Mouse (Mus musculus) cerebellum, adult (tissue): ENCODE data around the gene Pcna.
"Not testable (repeated sequence)": the region's sequence is repeated elsewhere in the genome, so short reads cannot be mapped to it uniquely, and the experiment has no call there.

Experiments used
- ATAC-seq: cut with Nextera tagmentation; 2 replicates; pipeline ENCODE4 v1.9.2; 2017; ENCODE audit warnings: mild to moderate bottlenecking, moderate library complexity, mixed read lengths; ENCODE audit not compliant: insufficient number of reproducible peaks, low FRiP score, low TSS enrichment

The Pcna gene

DNA sequence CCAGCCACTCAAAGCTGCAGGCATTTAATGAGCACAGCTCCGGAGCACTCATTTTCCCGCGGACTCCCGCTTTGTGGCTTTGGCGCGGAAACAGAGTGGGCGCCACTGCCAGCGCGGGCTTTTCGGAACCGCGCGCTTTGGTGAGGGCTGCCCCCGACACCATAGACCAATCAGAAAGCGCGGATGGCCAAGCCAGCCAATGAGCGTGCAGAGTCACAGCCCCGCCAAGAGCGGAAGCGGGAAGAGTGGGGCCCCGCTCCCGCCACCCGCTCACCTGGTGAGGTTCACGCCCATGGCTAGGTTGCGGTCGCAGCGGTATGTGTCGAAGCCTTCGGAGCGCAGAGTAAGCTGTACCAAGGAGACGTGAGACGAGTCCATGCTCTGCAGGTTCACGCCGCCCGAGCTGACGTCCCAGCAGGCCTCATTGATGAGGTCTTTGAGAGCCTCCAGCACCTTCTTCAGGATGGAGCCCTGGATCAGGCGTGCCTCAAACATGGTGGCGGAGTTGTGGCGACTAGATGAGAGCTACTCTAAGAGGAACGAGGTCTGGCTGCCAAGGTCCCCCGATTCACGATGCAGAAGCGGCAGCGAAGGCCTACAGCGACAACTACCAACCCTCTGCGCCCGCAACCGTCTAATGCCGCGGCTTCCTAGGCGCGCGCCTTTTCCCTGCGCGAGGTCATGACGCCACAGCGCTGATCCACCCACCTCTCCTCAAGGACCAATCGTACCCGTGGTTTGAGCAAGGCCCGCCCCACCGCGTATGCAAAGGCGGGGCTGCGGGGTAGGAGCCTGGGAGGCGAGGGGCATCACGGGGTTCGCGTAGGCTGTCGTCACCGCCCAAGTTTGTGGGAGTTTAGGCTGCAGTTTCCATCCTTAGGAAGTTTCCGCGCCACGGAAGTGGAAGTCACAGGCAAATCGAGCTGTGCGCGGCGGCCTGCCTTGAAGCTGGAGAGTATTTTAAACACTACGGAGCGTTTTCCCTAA lies at the start of gene Pcna:
Gene Pcna, minus strand, starts transcription at position 773 of the 987 bp plus-strand sequence.
- ATAC-seq = peak; percentile 96

DNA sequence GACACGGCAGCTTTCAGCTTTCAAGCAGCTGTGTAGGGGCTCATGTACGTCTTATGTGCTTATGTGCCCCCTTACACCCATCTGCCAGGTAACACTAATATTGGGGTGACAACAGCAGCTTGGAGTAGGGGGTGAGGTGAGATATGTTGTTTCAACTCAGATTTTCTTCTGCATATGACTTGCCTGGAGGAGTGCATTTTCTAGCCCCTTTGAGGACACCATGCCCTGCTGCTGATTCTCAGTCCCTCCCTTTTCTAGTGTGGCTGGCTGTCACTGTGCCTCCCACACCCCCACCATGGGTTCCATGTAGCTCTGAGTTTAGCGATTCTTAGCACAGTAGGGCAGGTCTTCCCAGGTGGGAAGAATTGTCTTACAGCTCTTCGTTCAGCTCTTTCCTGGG lies 48.3 kb upstream of the Pcna start:
- no peak for ATAC-seq

DNA sequence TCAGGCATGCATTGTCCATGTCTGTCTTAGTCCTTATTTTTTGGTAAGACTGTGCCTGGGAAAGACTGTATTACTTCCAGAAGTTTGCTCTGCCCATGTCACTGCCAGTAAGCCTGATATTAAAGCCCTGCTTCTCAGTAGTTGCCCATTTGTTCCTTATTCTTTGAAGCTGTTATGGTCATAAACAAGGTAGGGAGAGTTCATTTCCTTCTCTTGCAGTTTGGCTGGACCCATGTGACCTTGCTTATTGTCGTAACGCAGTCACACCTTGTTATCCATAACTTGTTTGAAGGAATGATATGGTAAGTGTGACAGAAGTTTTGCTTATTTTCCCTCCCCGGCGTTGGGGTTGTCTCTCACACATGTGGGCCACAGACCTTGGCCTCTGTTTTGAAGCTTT lies 45.1 kb upstream of the Pcna start:
- ATAC-seq = no peak

DNA sequence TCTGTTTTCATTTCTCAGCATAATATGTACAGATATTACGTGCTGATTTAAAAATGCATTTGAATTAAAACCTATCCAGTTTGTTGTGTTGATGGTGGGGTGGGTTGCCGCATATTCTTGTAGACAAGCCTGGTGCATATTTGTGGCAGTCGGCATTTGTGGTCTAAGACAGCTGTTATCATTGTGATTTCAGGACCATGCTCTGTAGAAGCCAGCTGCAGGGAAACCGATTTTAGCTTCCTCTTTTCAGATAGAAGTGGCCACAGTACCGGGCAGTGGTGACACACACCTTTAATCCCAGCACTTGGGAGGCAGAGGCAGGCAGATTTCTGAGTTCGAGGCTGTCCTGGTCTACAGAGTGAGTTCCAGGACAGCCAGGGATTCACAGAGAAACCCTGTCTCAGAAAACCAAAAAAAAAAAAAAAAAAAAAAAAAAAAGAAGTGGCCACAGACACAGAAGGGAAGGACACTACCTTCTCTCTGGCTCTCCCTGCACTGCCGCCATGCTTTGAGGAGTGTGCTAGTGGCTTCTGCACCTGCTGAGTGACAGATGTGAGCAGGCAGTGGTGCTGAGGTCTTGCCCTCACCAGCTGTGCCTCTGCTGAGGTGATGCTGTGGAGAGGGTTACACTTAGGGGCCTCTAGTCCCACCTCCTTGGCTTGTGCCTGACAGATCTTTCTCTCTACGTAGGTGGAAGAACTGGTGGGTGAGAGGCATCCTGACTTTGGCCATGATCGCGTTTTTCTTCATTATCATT lies 40.8 kb upstream of the Pcna start:
- no peak for ATAC-seq

DNA sequence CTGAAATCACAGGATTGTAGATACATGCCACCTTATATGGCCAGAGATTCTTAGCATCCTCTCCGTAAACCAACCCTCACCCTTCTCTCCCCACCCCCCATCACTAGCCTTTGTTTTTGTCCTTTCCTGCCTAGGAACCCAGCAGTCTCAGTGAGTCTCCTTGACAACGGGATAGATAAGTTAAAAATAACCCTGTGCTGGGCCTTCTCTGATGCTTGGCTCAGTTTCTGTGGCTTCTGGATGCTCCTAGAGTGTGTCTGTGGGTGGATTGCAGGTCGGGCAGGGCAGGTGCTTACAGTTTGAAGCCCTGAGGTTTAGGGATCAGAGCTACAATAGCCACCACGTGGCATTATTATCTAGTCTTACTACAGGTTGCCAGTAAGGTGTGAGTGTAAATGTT lies 39.0 kb upstream of the Pcna start:
- peak; percentile 90 for ATAC-seq

DNA sequence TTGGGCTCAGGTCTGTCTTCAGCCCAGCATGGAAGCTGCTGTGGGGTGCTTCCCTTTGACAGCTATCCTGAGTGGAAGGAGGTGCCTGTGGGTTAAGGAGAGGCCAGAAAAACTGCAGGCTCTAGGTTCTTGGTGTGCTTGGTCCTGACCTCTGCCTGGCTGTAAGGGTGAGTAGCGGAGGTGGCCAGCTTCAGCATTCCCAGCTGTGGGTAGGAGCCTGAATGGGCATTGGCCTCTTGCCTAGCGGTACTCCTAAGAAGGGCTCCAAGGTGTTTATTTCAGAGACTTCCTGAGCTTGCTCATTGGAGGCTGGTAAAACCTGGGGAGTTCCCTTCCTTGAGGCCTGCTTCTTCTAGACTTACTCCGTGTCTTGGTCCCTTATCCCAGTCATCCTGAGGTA lies 38.2 kb upstream of the Pcna start:
- ATAC-seq = no peak

DNA sequence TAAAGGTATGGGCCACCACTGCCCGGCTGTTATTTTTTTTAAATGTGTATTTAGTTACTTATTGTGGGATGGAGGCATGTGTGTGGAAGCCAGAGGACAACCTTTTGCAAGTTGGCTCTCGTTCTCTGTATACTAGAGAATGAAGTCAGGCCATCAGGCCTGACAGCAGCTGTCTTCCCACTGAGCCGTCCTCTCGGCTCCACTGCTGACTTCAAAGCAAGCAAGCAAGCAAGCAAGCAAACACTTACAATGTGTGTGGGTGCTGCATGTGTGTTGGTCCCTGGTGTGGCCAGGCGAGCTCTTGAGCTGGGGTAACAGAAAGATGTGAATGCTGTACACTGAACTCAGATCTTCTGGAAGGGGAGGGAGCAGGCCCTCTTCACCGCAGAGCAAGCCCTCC lies 37.7 kb upstream of the Pcna start:
- no peak for ATAC-seq

DNA sequence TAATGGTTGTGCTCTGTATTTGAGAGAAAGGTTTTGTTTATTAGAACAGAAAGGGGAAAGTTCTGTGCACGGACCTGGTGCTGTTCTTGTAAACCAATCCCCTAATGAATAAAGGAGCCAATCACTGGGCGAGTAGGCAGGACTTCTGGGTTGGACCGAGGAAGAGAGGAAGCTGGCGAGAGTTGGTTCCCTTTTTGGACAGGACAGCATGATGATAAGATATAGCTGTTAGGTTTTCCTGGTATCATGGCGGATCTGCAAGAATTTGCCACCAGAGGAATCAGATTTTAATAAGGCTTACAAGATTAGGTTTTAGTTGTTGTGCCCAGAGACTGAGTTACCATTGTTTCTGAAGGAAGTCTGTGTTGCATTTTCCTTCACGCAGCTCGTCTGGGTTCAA lies 36.1 kb upstream of the Pcna start:
- not testable (repeated sequence) for ATAC-seq

DNA sequence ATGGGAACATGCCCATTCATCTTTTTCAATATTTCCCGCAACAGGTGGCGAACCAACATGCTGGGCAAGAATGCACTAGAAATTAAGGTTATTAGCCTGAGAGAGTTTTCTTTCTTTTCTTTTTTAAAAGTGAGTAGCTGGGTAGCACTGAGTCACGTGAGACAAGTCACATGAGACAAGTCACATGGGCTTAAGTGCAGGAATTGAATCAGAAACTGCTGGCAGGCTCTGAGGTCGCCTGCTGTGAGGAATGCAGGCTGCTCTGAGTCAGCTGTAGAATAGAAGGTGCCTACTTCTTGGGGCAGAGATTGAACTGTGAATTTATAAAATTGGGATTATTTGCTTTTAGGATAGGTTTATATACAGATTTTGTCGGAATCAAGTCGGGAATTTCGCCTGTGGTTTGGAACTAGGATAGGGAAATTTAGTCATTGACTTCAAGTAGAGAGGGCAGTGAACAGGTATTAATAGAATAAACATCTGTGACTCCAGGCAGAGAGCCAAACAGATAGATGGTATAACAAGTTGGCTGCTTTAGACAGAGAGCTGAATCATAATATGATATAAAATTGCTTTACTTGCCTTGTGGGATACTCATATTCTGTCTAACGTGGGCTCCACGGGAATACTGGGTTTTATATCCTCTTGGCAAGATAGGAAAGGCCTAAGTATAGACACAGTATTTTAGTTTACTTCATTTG lies 33.4 kb upstream of the Pcna start:
- no peak for ATAC-seq

DNA sequence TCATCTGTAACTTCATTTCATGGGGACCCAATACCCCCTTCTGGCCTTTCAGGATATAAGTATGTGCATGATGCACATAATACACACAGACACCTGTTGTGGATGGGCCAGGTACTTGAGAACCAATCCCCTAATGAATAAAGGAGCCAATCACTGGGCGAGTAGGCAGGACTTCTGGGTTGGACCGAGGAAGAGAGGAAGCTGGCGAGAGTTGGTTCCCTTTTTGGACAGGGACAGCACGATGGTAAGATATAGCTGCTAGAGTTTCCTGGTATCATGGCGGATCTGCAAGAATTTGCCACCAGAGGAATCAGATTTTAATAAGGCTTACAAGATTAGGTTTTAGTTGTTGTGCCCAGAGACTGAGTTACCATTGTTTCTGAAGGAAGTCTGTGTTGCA lies 32.6 kb upstream of the Pcna start:
- ATAC-seq = not testable (repeated sequence)

DNA sequence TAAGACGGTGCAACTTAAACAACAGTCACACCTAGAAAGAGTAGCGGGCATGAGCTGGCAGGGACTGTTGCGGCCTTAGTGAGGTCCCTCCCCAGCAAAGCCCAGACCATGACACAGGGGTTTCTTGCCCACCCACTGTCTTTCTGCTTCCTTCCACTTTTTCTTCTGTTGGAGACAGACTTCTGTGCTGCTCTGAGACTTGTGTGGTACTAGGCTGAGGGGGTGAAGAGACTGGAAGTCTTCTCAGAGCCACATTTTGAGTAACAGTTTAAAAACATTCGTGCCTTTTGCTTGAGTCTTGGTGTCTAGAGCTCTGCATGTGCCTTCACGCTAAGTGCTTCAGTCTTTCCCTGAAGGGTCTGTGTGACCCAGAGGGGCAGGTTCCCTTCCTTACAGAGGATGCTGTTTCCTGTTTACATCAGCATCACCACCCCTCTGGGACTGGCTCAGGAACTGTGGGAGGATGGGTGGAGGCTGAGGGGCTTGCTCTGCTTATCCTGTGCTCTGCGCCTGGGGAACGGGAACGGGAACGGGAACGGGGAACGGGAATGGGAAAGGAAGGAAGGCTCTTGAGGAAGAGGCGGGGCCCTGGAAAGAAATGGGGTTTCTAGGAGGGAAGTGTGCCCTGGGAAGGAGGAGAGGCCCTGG lies 31.5 kb upstream of the Pcna start:
- ATAC-seq = no peak

DNA sequence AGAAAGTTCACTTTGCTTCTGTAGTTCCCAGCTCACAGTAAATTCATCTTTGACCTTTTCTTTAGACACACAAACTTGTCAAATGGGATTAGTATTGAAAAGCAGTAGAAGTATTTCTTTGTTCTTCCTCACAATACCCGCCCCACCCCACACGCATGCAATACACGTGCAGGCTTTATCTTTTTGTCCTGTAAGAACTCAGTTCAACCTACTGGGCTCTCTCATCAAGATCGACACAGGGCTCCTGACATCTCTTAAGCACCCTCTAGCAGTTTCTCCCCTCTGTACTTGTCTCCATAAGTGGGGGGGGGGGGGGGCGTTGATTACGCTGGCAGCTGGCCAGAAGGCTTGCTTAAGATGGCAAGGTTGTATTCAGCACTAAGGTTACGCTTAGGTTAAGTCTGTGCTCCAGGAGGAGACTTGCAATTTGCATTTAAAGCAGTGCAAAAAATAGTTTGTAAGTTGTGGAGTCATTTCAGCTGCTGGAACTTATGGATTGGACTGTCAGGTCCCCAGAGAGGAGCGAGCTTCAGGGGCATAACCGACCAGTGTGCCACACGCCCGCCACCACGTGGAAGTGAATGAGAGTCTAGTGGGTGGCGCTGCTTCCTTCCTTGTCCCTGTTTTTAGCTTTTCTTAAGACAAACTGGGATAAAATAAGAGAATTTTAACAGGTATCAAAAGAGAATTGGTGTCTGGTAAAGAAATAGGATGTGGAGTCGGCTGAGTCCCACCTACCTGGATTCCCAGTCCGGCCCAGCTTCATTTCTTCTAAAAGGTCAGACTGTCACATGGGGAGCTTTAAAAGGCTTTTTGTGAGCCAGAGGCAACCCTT lies 30.3 kb upstream of the Pcna start:
- ATAC-seq = no peak

DNA sequence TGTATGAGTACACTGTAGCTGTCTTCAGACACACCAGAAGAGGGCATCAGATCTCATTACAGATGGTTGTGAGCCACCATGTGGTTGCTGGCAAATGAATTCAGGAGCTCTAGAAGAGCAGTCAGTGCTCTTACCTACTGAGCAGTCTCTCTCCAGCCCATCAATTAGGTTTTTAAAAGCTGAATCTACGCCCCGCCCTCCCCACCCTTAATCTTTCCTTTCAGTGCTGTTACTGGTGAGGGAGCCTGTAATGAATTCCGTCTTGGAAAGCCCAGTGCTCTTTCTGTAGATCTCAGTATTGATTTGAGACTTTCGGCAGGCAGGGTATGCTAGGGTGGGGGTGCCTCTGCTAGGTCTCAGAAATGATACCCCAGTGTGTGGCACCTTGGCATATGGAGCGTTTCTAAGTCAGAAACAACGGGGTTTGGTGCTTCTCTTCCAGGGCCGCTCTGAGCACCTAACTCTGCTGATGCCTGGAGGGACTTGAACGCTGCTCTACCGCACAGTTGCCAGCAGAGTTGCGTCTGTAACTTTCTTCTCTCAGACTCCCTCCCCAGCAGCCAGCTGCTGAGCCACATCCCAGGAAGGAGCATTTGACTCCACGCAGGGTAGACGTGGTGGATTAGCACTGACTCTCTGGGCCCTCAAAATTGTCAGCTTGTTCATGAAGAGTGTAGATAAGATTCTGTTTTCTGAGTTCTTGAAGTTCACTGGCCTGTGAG lies 29.5 kb upstream of the Pcna start:
- no peak for ATAC-seq

DNA sequence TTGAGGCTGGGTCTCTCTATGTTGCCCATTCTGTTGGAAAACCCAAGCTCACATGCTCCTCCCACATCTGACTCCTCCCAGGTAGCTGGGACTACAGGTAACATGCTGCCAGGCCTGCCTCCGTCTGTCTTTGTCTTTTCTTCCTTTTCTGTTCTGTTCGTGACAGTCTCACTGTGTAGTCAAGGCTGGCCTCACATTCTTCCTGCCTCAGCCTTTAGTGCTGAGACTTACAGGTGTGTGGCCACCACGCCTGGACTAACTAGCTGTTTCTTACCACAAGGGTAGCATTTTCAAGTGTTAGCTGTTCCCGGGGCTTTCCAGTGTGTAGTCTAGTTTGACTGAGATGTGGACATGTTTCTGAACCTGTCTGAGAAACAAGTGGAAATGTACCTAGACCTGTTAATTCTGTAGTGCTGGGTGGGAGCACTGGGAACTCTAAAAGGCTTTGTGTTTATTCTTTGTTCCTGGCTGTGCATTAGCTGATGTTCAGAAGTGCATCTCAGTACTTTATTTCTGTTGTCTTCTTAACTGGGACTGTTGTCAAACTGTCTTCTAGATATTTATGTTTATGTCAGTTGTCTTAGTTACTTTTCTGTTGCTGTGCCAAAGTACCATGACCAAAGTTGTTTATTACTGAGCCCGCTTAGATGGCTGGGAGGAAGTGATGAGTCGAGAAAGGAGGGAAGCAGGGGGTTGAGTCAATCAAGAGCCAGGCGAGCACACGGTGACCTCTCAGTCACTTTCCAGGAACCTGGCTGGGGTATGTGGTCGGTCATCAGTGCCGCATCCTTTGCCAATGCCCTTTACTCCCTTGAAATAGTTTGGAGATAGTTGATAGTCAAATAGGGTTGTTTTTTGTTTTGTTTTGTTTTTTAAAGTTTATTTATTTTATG lies 28.7 kb upstream of the Pcna start:
- no peak for ATAC-seq

DNA sequence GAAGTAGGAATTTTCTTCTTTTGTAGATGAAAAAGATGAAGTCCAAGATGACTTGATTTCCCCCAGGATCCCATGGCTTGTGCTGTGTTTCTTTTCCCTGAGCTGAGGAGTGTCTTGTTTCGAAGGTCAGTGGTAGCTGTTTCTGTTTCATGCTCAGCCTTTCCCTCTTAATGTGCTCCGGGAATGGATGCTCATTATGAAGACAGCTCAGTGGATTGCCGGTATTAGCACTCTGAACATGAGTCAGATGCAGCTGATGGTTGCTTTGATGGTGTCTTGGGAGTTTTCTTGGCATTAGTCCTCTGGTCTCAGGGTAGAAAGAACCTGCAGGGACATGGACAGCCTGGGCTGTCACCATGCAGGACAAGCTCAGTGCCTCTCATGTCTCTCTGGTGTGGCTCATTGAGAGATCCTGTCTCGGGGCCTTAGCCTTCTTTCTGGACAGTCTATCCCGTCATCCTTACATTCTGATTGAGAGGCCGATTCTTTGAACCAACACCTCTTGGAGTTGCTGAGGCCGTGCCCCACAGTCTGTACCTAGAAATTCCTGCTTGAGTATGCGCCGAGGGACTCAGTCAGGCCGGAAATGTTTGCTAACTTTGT lies 27.5 kb upstream of the Pcna start:
- no peak for ATAC-seq

DNA sequence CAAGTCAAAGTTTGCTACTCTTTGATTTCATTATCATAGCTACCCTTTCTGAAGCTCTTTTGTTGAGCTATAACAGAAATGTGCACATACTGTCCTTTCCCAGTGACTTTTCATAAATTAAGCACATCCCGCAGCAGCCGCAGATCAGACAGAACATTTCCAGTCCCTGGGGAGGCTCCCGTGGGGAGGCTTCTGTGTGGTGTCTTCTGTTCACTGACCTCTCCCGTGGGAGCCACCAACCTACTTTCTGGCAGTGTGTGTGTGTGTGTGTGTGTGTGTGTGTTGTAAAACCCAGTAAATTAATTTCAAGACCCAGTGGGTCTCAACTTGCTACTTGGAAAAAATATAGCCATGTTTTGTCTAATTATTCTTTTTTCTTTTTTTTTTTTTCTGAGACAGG lies 26.9 kb upstream of the Pcna start:
- no peak for ATAC-seq

DNA sequence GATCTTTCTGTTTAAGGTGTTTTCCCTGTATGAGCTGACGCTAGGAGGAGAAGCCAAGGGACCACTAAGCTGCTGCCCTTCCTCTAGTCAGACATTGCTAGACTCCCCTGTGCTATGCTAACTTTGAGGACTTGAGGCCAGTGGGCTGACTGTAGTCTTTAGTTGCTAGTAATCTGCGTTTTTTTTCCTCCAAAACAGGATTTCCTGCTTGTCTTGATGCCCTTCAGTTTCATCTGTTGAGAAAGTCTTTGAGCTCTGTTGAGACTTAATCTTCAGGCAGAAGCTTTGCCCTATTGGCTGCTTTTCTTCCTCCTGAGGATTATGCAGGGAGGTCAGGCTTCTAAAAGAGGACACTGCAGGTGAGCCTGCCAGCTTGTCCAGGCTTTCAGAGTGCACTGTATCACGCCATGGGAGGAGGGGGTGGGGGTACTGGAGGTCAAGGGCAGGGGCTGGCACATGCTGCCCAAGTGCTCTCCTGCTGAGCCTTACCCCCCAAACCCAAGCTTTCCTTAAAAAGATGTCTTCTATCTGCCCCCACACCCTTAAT lies 26.3 kb upstream of the Pcna start:
- no peak for ATAC-seq
